Mouse (Mus musculus) small intestine, adult 2 months (tissue): ENCODE results near the gene Rundc1.

Source experiments
- CTCF ChIP-seq: fragments of 200-500 bp; IDR thresholded peaks from 2 replicates; pipeline ENCODE4 v1.5.1; 2012; ENCODE audit warnings: low read depth, mild to moderate bottlenecking, control low read depth, inconsistent platforms, low read length, moderate library complexity, mixed read lengths; ENCODE audit not compliant: insufficient replicate concordance, insufficient read length; ENCODE audit errors: extremely low read depth
- POLR2A ChIP-seq: fragments of 200-500 bp; IDR thresholded peaks from 2 replicates; pipeline ENCODE4 v1.6.1; 2012; ENCODE audit warnings: low read depth, mild to moderate bottlenecking, control low read depth, inconsistent platforms, low read length, moderate library complexity

- no peak for TF ChIP-seq CTCF
- no peak for TF ChIP-seq POLR2A
These were observed 29.8 kb downstream of the Rundc1 start for GRCm38 (mm10) chr11:101454702-101455101.
